Mouse (Mus musculus) adrenal gland, postnatal 25 days (tissue): ENCODE data around the gene Gm8660. TPM values are rescaled to one million over a fixed set of nuclear protein-coding genes. Genes with fewer than 3 reads are reported as not detected.
"Not testable (repeated sequence)": the region's sequence is repeated elsewhere in the genome, so short reads cannot be mapped to it uniquely, and the experiment has no call there.

Experiments used
- DNase-seq: peaks from one replicate; pipeline ENCODE4 v3.0.0; 2021; ENCODE audit warnings: mixed read lengths
- long read RNA-seq: library from polyadenylated mRNA; stranded (forward); transcript quantifications from one replicate; pipeline ENCODE4 v2.0.0, GENCODE M21; 2021
- total RNA-seq: library from RNA; stranded (reverse); gene quantifications from 2 replicates; pipeline ENCODE4 v1.2.3, GENCODE M21; 2021

The Gm8660 gene
- not detected in 2 replicates for total RNA-seq
- long read RNA-seq, result 0 reads

DNA sequence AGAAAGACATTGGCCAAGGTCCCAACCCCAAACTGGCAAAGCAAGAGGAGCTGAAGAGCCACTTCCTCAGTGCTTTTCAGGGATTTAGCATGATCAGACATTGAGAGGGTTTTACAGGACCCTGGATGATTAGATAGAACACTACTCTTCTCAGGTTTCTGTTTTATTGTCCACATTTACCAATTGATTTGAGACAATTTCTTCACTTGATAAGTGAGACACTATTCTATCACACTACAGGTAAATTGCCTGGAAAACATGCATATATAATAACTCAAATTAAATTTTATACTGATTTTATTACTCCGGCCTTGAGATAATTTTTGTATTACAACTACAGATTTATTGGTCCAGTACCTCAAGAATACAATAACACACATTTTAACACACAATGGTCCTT is at the start of gene Gm8660:
Gm8660 (minus strand) TSS at position 101 of the 400 bp plus-strand sequence.
- DNase-seq, result not testable (repeated sequence)

DNA sequence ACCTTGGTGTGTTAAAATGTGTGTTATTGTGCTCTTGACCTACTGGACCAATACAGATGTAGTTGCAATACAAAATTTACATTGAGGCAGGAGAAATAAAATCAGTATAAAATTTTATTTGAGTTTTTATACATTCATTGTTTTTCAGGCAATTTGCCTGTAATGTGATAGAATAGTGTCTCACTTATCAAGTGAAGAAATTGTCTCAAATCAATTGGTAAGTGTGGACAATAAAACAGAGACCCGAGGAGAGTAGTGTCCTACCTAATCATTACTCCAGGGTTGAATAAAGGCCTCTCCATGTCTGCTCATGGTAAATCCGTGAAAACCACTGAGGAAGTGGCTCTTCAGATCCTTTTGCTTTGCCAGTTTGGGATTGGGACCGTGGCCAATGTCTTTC is 42.4 kb upstream of the Gm8660 start, which contains the start of gene Vmn1r148:
Vmn1r148 (plus strand) TSS at position 301 of the 400 bp plus-strand sequence.
- not testable (repeated sequence) for DNase-seq

DNA sequence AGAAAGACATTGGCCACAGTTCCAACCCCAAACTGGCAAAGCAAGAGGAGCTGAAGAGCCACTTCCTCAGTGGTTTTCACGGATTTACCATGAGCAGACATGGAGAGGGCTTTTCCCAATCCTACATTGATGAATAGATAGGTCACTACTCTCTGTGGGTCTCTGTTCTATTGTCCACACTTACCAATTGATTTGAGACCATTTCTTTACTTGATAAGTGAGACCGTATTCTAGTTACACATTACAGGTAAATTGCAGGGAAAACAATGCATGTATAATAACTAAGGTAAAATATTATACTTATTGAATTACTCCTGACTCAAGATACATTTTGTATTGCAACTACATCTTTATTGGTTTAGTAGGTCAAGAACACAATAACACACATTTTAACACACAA is 41.2 kb downstream of the Gm8660 start, which contains the start of gene Gm4187:
Gm4187 (minus strand) TSS at position 101 of the 400 bp plus-strand sequence.
- DNase-seq, result not testable (repeated sequence)

Other genes with a start within 250 kb of the Gm8660 start
- not detected in 2 replicates for gene Gm10666, start 236.3 kb downstream of the Gm8660 start, total RNA-seq
- gene Vmn1r142, start 207.0 kb downstream of the Gm8660 start, total RNA-seq, result not detected in 2 replicates
- not detected in 2 replicates for gene Vmn1r143, start 181.7 kb downstream of the Gm8660 start, total RNA-seq
- not detected in 2 replicates for gene Gm8653, start 169.8 kb downstream of the Gm8660 start, total RNA-seq
- not detected in 2 replicates for gene Gm8453, start 141.6 kb downstream of the Gm8660 start, total RNA-seq
- gene Gm4187, start 41.3 kb downstream of the Gm8660 start, total RNA-seq, result not detected in 2 replicates
- gene Vmn1r148, start 42.5 kb upstream of the Gm8660 start, total RNA-seq, result not detected in 2 replicates
- not detected in 2 replicates for gene Vmn1r149, start 67.2 kb upstream of the Gm8660 start, total RNA-seq
- gene Gm10665, start 93.0 kb upstream of the Gm8660 start, total RNA-seq, result not detected in 2 replicates
- gene Vmn1r151, start 128.6 kb upstream of the Gm8660 start, total RNA-seq, result not detected in 2 replicates
- not detected in 2 replicates for gene Vmn1r152, start 151.9 kb upstream of the Gm8660 start, total RNA-seq
- gene Gm8677, start 163.8 kb upstream of the Gm8660 start, total RNA-seq, result not detected in 2 replicates
- gene Gm4201, start 194.3 kb upstream of the Gm8660 start, total RNA-seq, result not detected in 2 replicates
- not detected in 2 replicates for gene Gm4565, start 217.1 kb upstream of the Gm8660 start, total RNA-seq